Mouse (Mus musculus) megakaryocyte, adult 5-6 weeks (primary cell): Measurements from ENCODE around the gene Il1rap. TPM values are rescaled to one million over a fixed set of nuclear protein-coding genes. Genes with fewer than 3 reads are reported as not detected.

Experiments used
- ATAC-seq: 2 replicates; pipeline ENCODE4 v1.8.0; 2016; ENCODE audit warnings: mild to moderate bottlenecking, inconsistent platforms; ENCODE audit not compliant: poor library complexity, severe bottlenecking
- total RNA-seq, 2 experiments: library from RNA; stranded (forward) in 1 of 2; stranded (reverse) in 1 of 2; fragments of 153-499, 151-499 nt in 1 of 2; fragments of 221-1000, 200-1000 nt in 1 of 2; gene quantifications; 2 replicates each; pipeline versions ENCODE4 v1.2.3 to v1.2.4; 2015 to 2017

The Il1rap gene
- total RNA-seq, 2 experiments from 2014 or later, result 8.8 to 15.8 TPM

GRCm38 (mm10) chr16:26610508-26610907 lies 29.0 kb downstream of the Il1rap start:
- ATAC-seq, result no peak

DNA sequence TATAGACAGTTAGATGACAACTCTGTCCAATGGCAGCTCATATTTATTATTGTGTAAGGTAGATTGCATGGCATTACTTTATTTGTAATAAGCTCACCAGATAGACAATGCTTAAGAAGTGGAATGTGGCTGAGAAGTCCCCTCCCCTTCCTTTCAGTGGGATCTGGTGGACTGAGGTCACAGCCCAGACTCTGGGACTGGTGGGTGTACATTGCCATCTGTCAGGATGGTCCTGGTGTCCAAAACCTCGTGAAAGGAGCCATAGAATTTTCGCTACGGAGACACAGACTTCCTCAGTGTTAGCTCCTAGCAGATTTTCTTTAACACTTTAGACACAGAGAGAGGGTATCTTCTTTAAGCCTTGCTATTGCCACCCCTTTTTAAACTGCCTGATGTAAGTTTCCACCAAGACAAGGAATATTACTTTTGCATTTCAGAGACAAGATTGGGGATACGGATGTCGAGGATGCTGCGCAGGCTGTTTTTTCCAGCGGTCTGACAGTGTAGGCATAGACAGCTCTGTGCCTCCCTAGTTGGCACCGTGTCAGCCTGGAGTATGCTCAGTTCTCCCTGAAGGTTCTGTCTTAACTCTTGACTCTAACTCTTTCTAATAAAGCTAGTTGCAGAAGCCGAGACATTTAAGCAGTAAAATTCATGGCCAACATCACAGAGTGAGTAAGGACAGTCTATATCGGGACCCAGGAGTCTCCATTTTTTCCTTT lies 31.2 kb downstream of the Il1rap start:
- no peak for ATAC-seq

- ATAC-seq, result no peak
Measured at GRCm38 (mm10) chr16:26623141-26623540, 41.6 kb downstream of the Il1rap start.

DNA sequence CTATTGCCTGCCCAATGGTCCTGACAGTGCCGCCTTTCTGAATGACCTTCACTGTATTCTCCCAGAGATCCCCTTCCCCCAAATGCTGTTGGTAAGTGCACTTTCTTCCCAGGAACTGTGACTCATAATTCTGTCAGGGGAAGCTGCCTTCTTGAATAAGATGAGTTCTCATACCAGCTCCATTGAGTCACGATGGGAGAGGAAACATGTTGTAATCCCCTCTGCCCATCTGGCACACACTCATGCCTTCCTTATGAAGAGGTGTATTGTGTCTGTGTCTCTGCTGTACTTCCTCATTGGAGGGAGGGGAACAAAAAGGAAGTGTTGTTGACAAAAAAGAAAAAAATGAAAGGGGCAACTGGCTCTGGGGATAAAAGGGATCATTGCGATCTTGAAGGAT lies 44.6 kb downstream of the Il1rap start:
- ATAC-seq, result peak; percentile 95

- ATAC-seq, result no peak
Measured at GRCm38 (mm10) chr16:26634800-26635199, 53.3 kb downstream of the Il1rap start.

GRCm38 (mm10) chr16:26643077-26643476 lies 61.6 kb downstream of the Il1rap start:
- ATAC-seq, result no peak

DNA sequence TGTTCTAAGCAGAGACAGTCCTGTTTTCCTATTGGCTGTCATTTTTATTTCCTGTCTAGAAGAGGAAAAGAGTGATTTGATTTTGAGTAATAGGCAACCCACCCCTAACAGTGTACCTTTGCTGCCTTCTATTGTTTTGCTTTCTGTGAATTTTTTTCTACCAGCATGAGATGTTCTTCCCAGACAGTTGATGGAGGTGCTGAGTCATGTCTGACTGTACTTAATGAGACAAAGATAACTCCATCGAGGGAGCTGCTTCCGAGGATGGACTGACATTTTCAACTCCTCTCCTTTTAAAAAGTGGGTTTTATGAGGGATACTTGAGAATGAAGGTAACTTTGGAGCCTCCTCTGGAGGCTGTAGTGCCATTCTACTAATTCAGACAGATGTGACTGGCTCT lies 64.6 kb downstream of the Il1rap start:
- no peak for ATAC-seq

DNA sequence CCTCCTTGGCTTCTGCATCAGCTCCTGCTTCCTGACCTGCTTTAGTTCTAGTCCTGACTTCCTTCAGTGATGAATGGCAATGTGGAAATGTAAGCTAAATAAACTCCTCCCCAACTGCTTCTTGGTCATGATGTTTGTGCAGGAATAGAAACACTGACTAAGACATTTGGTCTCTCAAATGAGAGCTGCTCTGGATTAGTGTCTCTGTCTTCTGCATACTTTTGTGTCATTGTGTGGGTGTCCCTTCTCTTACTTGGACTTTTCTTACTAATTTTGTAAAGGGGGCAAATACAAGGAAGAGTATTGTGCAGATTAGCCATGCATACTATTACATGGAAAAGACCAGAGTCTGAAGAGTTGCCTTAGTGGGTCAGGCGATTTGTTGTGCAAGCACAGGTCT lies 65.5 kb downstream of the Il1rap start:
- no peak for ATAC-seq

DNA sequence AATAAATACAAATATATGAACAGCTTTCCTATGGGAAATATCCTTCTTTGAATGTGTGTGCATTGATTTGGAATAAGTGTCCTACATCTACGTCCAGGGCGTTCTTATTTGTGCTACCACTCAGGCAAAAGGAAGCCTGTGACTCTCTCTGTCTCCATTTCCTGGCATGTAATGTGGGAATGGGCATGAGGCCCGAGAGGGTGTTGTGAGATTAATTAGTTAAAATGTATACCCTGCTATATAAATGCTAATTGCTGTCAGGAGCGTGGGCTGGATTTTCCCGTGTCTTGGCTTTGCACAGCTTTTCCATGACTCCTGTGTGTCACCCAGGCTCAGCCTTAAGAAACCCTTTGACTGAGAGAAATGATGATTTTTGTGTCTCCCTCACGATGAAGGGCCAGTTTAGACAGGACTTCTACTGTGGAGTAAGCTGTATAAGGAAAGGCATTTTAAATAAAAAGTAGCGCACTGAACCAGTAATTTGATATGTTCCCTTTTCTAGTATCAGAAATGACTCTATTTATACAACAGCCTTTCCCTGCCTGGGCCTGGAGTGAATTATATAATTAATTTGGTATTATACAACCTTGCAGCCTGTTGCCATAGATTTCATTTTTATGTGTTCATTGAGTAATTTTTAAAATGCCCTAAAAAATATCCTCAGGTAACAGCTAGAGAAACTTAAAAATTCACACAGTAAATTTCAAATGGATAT lies 81.4 kb downstream of the Il1rap start:
- no peak for ATAC-seq

DNA sequence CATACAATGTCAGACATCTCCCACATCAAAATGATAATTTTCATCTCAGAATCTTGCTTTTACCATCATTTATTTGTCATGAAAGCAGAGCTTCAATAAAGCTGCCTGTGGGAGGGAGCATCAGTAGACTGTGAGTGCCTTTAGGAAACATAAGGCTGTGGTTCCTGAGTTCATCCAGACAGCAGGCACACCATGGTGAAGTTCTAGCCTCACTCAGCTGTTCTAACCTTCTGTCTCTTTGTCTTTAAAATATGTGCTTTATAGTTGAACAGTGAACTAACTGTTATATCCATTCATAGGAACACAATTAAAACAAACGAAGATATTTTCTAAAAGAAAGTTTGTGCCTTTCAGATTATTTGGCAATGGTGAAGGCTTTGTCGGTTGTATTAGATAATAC lies 84.9 kb downstream of the Il1rap start:
- ATAC-seq, result no peak

- no peak for ATAC-seq
Measured at GRCm38 (mm10) chr16:26669081-26669480, 87.6 kb downstream of the Il1rap start.

DNA sequence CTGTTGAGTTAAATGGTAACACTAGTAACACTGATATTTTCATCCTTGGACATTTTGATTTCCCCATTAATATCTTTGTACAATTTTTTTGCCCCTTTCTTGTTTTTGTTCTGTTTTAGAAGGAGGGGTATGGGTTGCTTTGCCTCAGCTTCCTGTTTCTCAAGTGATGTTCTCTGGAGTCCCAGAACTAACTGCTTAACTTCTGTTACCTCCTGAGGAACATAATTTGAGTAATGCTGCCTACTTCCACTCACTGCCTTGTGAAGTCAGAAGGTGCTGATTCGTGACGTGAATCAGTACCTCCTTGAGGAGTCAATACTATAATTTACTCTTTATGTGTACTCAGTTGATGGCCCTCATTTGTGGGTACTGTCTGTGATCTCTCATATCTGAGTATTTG lies 98.9 kb downstream of the Il1rap start:
- peak; percentile 77 for ATAC-seq

DNA sequence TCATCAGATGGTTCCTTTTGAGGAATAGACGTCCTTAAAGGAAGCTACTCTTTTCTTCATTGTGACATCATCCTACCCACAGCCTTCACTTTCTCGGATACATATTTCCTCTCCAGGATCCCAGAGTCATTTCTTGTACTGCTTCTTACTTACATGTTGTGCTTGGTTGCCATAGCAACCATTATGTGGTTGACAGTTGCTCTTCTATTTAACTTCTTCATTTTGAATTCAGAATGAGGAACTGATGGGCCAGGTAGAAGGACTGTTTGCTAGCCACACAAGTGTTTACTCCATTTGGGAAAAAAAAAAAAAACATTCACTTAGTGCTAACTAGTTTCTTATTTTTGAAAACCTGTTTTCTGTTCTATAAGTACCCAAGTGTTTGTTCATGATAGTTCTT lies 108.3 kb downstream of the Il1rap start:
- ATAC-seq, result peak; percentile 89

GRCm38 (mm10) chr16:26691294-26691693 lies 109.8 kb downstream of the Il1rap start:
- peak; percentile 44 for ATAC-seq

GRCm38 (mm10) chr16:26698076-26698475 lies 116.6 kb downstream of the Il1rap start:
- ATAC-seq, result no peak

DNA sequence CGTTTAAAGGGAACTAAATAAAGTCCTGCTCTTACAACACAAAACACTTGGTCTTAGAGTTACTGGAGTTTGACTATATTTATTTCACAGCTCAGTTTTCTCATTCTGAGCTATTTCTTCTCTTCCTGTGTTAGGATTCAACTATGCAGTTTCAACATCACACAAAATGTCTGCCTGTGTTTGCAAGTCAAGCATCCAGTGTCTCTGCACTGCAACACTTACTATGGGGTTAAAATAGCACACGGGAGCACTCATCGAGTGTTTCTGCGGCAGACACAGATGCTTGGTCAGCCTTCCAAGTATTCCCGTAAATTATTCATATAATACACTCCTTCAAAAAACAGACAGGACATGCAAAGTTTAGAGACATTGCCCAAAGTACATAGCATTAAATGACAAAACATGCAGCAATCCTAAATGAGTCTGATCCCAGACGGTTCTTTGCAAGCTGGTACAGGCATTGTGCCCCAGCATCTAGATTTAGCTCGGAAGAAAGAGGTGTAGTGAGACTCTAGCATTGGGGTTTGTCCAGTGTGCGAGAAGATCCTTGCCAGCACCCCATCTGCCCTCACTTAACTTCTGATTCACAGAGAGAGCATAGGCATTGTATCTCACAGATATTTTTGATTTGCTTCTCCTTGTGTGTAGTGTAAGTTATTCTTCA lies 119.1 kb downstream of the Il1rap start:
- ATAC-seq, result no peak

DNA sequence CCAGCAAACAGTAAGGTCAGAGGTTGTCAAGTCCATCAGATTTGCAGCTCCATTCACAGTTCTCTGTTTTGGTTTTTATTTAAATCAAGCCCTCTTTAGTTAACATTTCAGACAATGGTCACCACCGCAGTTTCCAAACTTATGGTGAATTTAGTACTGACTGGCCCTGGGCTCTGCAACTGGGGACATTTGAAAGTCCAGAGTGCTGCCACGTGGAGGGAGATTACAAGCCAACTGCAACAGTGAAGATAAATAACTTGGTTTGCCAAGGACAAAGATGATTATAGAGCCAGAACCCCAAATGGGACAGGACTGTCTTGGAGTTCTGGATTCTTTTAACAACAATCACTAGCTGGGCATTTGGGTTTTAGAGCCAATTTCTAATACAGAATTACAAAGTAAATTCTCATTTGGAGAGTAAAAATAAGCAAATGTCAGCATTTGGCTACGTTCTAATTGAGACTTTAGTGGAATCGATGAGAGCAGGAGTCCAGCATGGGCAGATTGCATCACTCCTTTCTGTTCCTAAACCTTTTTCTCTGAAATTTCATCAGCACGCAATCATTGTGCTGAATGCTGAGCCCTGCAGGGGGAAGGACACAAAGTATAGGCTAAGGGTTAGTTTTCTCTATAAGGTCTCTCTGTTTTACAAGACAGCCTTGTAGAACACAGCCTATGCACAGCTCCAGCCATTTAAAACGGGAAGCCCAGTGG lies 124.3 kb downstream of the Il1rap start:
- no peak for ATAC-seq

DNA sequence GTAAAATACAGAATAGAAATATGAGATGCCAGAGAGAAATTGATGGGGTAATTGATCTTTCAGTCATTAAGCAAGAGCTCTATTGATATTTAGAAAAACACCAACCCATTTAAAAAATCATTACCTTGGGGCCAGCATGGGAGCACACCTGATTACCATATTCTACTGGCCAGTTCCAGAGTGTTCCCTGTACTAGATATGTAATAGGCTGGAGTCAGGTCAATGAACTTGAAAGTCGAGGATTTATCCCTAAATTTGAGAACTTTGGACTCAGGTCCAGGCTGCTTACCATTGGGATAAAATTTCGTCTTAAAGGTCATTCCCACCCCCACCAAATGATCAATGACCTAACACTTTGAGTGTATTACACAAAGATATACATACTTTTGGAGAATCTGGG lies 125.0 kb downstream of the Il1rap start:
- no peak for ATAC-seq

DNA sequence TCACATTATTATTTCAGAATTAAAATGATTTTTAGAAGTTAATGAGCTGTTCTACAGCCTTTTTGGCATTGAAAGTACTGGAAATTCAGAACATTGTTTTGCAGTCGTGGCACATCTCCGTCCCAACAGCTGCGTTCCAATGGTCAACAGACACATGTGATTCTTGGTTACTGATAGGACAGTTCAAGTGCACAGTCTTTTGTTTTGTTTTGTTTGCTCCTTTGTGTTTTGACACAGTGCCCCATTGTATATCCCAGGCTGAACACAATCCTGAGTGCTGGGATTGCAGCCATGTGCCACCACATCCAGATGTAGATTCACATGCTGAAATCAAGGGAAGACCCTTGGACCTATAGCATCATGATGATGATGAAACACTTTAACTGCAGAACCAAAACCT lies 129.4 kb downstream of the Il1rap start:
- no peak for ATAC-seq

DNA sequence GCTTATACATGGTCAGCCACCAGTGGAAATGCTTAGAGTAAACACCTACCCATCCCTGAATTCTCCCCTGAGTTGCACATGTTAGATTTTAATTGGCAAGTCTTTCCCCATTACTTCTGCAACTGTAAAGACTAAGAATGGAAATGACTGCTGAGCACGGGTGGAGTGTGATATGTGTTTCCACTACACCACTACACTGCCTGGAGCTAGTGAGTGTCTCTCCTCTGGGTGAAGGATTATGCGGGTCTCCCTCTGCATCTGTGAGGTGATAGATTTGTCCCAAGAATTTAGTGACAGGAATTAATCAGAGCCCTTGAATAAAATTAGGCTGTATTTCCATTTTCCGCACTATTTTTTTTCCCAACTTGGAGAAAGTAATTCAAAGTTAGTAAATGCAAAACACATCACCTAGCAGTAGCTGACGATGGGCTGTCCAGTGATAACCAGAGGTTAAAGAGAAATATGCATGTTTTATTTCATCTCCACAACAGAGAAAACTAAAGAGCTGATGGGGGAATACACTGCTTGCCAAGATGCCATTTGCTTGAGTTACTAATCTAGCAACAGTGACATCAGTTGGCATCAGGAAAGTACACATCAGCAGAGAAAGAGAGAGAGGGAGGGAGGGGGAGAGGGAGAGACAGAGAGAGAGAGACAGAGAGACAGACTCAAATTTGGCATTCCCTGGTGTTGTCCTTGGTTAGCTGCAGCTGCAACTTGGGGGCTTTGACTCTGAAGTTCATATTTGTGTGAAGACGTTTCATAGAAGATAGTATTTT lies 132.2 kb downstream of the Il1rap start:
- no peak for ATAC-seq

DNA sequence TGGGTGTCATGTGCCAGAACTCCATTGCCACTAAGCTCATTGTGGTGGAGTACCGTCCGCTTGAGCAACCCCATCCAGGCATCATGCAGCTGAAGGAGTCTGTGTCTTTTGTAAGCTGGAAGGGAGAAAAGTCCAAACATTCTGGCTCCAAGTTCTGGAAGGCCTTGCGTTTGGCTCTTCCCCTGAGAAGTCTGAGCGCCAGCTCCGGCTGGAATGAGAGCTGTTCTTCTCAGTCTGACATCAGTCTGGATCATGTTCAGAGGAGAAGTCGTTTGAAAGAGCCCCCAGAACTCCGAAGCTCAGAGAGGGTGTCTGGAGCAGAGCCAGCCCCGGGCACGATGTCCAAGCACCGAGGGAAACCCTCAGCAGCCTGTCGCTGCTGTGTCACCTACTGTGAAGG lies 141.0 kb downstream of the Il1rap start:
- ATAC-seq, result no peak
